Mouse (Mus musculus): Measurements from ENCODE around the gene Sipa1l3. TPM values are rescaled to one million over a fixed set of nuclear protein-coding genes. Genes with fewer than 3 reads are reported as not detected.

Sipa1l3 gene
- polyA plus RNA-seq, 1 experiment, result 6.5 TPM

- Histone ChIP-seq H3K4me3 (ENCODE audit: insufficient read depth, low read depth, low read length) (no peak overlapping the region), H3K27ac (replicated peaks; ENCODE audit: low read depth, low read length) (no peak overlapping the region), H3K4me1 (ENCODE audit: control insufficient read depth, insufficient read depth, insufficient read length, low read length) (no peaks in the 10 kb centered on the region; the same call in 1 of the 2 replicates)
Observed at GRCm38 (mm10) chr7:29343746-29344145, 174.7 kb downstream of the Sipa1l3 start.

- Histone ChIP-seq H3K4me3 (ENCODE audit: insufficient read depth, low read depth, low read length) (no peak overlapping the region), H3K27ac (replicated peaks; ENCODE audit: low read depth, low read length) (no peak overlapping the region), H3K4me1 (ENCODE audit: control insufficient read depth, insufficient read depth, insufficient read length, low read length) (no peaks in the 10 kb centered on the region; the same call in 1 of the 2 replicates)
Observed at GRCm38 (mm10) chr7:29342489-29343092, 175.8 kb downstream of the Sipa1l3 start.

GRCm38 (mm10) chr7:29341722-29342121 lies 176.7 kb downstream of the Sipa1l3 start:
- Histone ChIP-seq H3K4me3 (ENCODE audit: insufficient read depth, low read depth, low read length) (no peak overlapping the region), H3K27ac (replicated peaks; ENCODE audit: low read depth, low read length) (no peak overlapping the region), H3K4me1 (ENCODE audit: control insufficient read depth, insufficient read depth, insufficient read length, low read length) (no peaks in the 10 kb centered on the region; the same call in 1 of the 2 replicates)

GRCm38 (mm10) chr7:29340838-29341237 lies 177.6 kb downstream of the Sipa1l3 start:
- no peak overlapping the region for H3K27ac ChIP-seq (replicated peaks; ENCODE audit: low read depth, low read length)
- H3K4me1 ChIP-seq (ENCODE audit: control insufficient read depth, insufficient read depth, insufficient read length, low read length), result no peaks in the 10 kb centered on the region; the same call in 1 of the 2 replicates
- no peak overlapping the region for H3K4me3 ChIP-seq (ENCODE audit: insufficient read depth, low read depth, low read length)

- Histone ChIP-seq H3K27ac (replicated peaks; ENCODE audit: low read depth, low read length) (no peak overlapping the region), H3K4me1 (ENCODE audit: control insufficient read depth, insufficient read depth, insufficient read length, low read length) (no peaks in the 10 kb centered on the region; the same call in 1 of the 2 replicates), H3K4me3 (ENCODE audit: insufficient read depth, low read depth, low read length) (no peak overlapping the region)
Observed at GRCm38 (mm10) chr7:29340247-29340646, 178.2 kb downstream of the Sipa1l3 start.

- no peak overlapping the region for H3K4me3 ChIP-seq (ENCODE audit: insufficient read depth, low read depth, low read length)
- H3K27ac ChIP-seq (replicated peaks; ENCODE audit: low read depth, low read length), result no peak overlapping the region
- H3K4me1 ChIP-seq (ENCODE audit: control insufficient read depth, insufficient read depth, insufficient read length, low read length), result no peaks in the 10 kb centered on the region; the same call in 1 of the 2 replicates
Observed at GRCm38 (mm10) chr7:29338984-29339679, 179.3 kb downstream of the Sipa1l3 start.

- Histone ChIP-seq H3K27ac (replicated peaks; ENCODE audit: low read depth, low read length) (no peak overlapping the region), H3K4me1 (ENCODE audit: control insufficient read depth, insufficient read depth, insufficient read length, low read length) (no peaks in the 10 kb centered on the region; the same call in 1 of the 2 replicates), H3K4me3 (ENCODE audit: insufficient read depth, low read depth, low read length) (no peak overlapping the region)
Observed at GRCm38 (mm10) chr7:29338351-29338919, 180.0 kb downstream of the Sipa1l3 start.

GRCm38 (mm10) chr7:29337766-29338165 lies 180.7 kb downstream of the Sipa1l3 start:
- H3K4me3 ChIP-seq (ENCODE audit: insufficient read depth, low read depth, low read length), result no peak overlapping the region
- no peak overlapping the region for H3K27ac ChIP-seq (replicated peaks; ENCODE audit: low read depth, low read length)
- H3K4me1 ChIP-seq (ENCODE audit: control insufficient read depth, insufficient read depth, insufficient read length, low read length), result no peaks in the 10 kb centered on the region; the same call in 1 of the 2 replicates

- H3K27ac ChIP-seq (replicated peaks; ENCODE audit: low read depth, low read length), result no peak overlapping the region
- no peak overlapping the region for H3K4me3 ChIP-seq (ENCODE audit: insufficient read depth, low read depth, low read length)
- no peaks in the 10 kb centered on the region; the same call in 1 of the 2 replicates for H3K4me1 ChIP-seq (ENCODE audit: control insufficient read depth, insufficient read depth, insufficient read length, low read length)
Observed at GRCm38 (mm10) chr7:29336795-29337319, 181.6 kb downstream of the Sipa1l3 start.

GRCm38 (mm10) chr7:29335841-29336671 lies 182.4 kb downstream of the Sipa1l3 start:
- Histone ChIP-seq H3K4me3 (ENCODE audit: insufficient read depth, low read depth, low read length) (no peak overlapping the region), H3K4me1 (ENCODE audit: control insufficient read depth, insufficient read depth, insufficient read length, low read length) (no peaks in the 10 kb centered on the region; the same call in 1 of the 2 replicates), H3K27ac (replicated peaks; ENCODE audit: low read depth, low read length) (no peak overlapping the region)

GRCm38 (mm10) chr7:29335276-29335675 lies 183.2 kb downstream of the Sipa1l3 start:
- Histone ChIP-seq H3K4me3 (ENCODE audit: insufficient read depth, low read depth, low read length) (no peak overlapping the region), H3K27ac (replicated peaks; ENCODE audit: low read depth, low read length) (no peak overlapping the region)

GRCm38 (mm10) chr7:29334156-29334555 lies 184.3 kb downstream of the Sipa1l3 start:
- Histone ChIP-seq H3K27ac (replicated peaks; ENCODE audit: low read depth, low read length) (no peak overlapping the region), H3K4me1 (ENCODE audit: control insufficient read depth, insufficient read depth, insufficient read length, low read length) (no peaks in the 10 kb centered on the region; the same call in 1 of the 2 replicates), H3K4me3 (ENCODE audit: insufficient read depth, low read depth, low read length) (no peak overlapping the region)

More at GRCm38 (mm10) chr7:29335276-29335675, 183.2 kb downstream of the Sipa1l3 start:
- no peaks in the 10 kb centered on the region; the same call in 1 of the 2 replicates for H3K4me1 ChIP-seq (ENCODE audit: control insufficient read depth, insufficient read depth, insufficient read length, low read length)

- Histone ChIP-seq H3K27ac (replicated peaks; ENCODE audit: low read depth, low read length) (no peak overlapping the region), H3K4me3 (ENCODE audit: insufficient read depth, low read depth, low read length) (no peak overlapping the region), H3K4me1 (ENCODE audit: control insufficient read depth, insufficient read depth, insufficient read length, low read length) (no peaks in the 10 kb centered on the region)
Observed at GRCm38 (mm10) chr7:29328984-29329383, 189.5 kb downstream of the Sipa1l3 start.

- H3K4me1 ChIP-seq (ENCODE audit: control insufficient read depth, insufficient read depth, insufficient read length, low read length), result no peaks in the 10 kb centered on the region
- H3K27ac ChIP-seq (replicated peaks; ENCODE audit: low read depth, low read length), result no peak overlapping the region
Observed at GRCm38 (mm10) chr7:29327087-29327486, 191.4 kb downstream of the Sipa1l3 start.

More at GRCm38 (mm10) chr7:29327087-29327486, 191.4 kb downstream of the Sipa1l3 start:
- no peak overlapping the region for H3K4me3 ChIP-seq (ENCODE audit: insufficient read depth, low read depth, low read length)
